Mouse (Mus musculus) forebrain, embryonic 15.5 days (tissue): ENCODE results near the gene Adam21. TPM values are rescaled to one million over a fixed set of nuclear protein-coding genes. Genes with fewer than 3 reads are reported as not detected.

Source experiments
- ATAC-seq: fragments of 200-750 bp; cut with Nextera tagmentation; replicated peaks from 2 replicates; pipeline ENCODE4 v1.8.0; 2017; ENCODE audit warnings: mild to moderate bottlenecking, moderate TSS enrichment, moderate library complexity
- H3K27ac ChIP-seq: fragments of 300-500 bp; sonication (generic); replicated peaks from 2 replicates; pipeline ENCODE4 v1.5.1; 2015; ENCODE audit warnings: mild to moderate bottlenecking, inconsistent platforms
- H3K27me3 ChIP-seq: fragments of 300-500 bp; sonication (generic); 2 replicates; pipeline ENCODE4 v1.6.1; 2015; ENCODE audit warnings: inconsistent platforms
- H3K36me3 ChIP-seq: fragments of 300-500 bp; sonication (generic); 2 replicates; pipeline ENCODE4 v1.6.1; 2015; ENCODE audit warnings: mild to moderate bottlenecking, inconsistent platforms
- H3K4me1 ChIP-seq: fragments of 300-500 bp; sonication (generic); 2 replicates; pipeline ENCODE4 v1.6.1; 2015; ENCODE audit warnings: inconsistent platforms
- H3K4me2 ChIP-seq: fragments of 300-500 bp; sonication (generic); replicated peaks from 2 replicates; pipeline ENCODE4 v1.6.1; 2015; ENCODE audit warnings: mild to moderate bottlenecking, inconsistent platforms
- H3K4me3 ChIP-seq: fragments of 300-500 bp; sonication (generic); 2 replicates; pipeline ENCODE4 v1.5.1; 2015; ENCODE audit warnings: mild to moderate bottlenecking, inconsistent platforms
- H3K9ac ChIP-seq: fragments of 300-500 bp; sonication (generic); replicated peaks from 2 replicates; pipeline ENCODE4 v1.6.1; 2015; ENCODE audit warnings: mild to moderate bottlenecking, inconsistent platforms
- H3K9me3 ChIP-seq: fragments of 300-500 bp; sonication (generic); 2 replicates; pipeline ENCODE4 v1.6.1; 2016; ENCODE audit warnings: inconsistent platforms
- WGBS: fragments of 180-500 bp; shearing (Covaris S2); methylation state at CpG from one replicate; pipeline ENCODE4 v1.1.7; 2015; ENCODE audit warnings: mixed read lengths; 5-methylcytosine and 5-hydroxymethylcytosine counted together
- polyA plus RNA-seq: library from polyadenylated mRNA; unstranded; fragments of >200 nt; fragmentation: Nextera tagmentation; extraction: Ambion mirVana; gene quantifications from 2 replicates; pipeline ENCODE4 v1.2.1, GENCODE M21; 2015

Gene Adam21
- 0.50 and 0.70 TPM in 2 replicates for polyA plus RNA-seq

DNA sequence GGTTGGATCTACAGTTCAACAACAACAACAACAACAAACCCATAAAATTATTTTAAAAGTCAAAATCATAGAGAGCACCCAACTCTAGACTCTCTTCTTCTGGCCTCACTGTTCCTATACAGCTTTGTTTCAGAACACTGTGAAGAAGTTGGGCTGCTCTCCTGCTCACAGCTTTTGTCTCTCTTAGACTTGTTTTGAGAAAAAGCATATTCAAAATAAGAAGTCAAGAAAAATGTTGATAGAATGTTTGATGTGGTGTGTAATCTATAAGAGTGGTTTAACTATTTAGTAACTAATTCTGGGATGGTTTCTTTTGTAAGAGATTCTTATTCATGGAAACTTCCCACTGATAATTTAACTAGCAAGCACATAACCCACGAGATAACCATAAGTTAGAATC, at the start of gene Adam21:
Gene Adam21 (minus strand): TSS at position 101 of the 400 bp plus-strand sequence.
- Histone ChIP-seq H3K9ac (no peak within 1 kb of the TSS), H3K27ac (no peak within 1 kb of the TSS), H3K4me1 (no peaks in the 10 kb centered on the region), H3K4me2 (no peak within 1 kb of the TSS), H3K27me3 (no peaks in the 10 kb centered on the region), H3K36me3 (peaks cover 14% of the 10 kb centered on the region), H3K4me3 (no peak within 1 kb of the TSS), H3K9me3 (no peaks in the 10 kb centered on the region)
- ATAC-seq = no peak
- 86% methylated on average over 1 of the region's 1 CpGs for WGBS

DNA sequence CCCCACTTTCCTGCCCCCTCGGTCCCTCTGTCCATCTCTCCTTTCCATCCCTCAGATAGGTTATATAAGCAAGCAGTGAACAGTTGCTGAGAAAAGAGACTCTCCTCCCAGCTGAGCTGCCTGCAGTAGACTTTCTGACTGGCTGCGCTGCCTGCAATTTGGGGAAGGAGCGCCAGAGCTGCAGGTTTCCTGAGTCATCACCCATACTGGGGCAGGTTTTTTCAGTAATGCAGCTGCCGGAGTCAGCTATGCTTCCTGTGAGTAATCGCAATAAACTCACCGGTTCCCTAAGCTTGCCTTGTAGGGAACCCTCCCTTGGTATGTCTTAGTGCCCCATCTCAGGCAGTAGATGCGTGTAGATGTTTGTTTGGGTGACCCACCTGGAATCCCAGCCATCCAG, 48.7 kb upstream of the Adam21 start:
- Histone ChIP-seq H3K4me1 (no peaks in the 10 kb centered on the region), H3K36me3 (no peaks in the 10 kb centered on the region), H3K9ac (no peak overlapping the region), H3K4me2 (no peak overlapping the region), H3K27me3 (no peaks in the 10 kb centered on the region), H3K4me3 (no peak overlapping the region), H3K9me3 (no peaks in the 10 kb centered on the region), H3K27ac (no peak overlapping the region)
- WGBS = 82% methylated on average over 7 of the region's 7 CpGs
- no peak for ATAC-seq

DNA sequence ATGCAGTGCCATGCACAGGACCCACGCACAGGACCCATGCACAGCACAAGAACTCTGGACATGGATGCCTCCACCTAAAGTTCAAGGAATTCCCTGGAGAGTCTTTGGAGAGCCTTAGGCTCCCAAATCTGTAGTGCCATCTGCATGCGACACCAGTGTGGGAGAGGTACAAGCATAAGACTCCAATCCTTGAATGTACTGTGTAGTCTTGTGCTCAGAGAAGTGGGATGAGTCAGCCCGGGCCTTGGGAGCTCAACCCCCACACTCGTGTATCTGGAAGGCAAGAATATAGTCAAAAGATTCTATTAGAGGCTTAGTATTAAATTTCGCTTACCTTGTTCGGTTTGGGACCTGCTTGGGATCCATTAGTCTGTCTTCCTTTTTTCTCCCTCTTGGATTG, 47.5 kb upstream of the Adam21 start:
- 89% methylated on average over 6 of the region's 6 CpGs for WGBS
- H3K9me3 ChIP-seq = no peaks in the 10 kb centered on the region
- H3K9ac ChIP-seq = no peak overlapping the region
- no peaks in the 10 kb centered on the region for H3K4me1 ChIP-seq
- H3K36me3 ChIP-seq = no peaks in the 10 kb centered on the region
- no peak for ATAC-seq
- no peak overlapping the region for H3K4me3 ChIP-seq
- no peak overlapping the region for H3K4me2 ChIP-seq
- H3K27me3 ChIP-seq = no peaks in the 10 kb centered on the region
- H3K27ac ChIP-seq = no peak overlapping the region

DNA sequence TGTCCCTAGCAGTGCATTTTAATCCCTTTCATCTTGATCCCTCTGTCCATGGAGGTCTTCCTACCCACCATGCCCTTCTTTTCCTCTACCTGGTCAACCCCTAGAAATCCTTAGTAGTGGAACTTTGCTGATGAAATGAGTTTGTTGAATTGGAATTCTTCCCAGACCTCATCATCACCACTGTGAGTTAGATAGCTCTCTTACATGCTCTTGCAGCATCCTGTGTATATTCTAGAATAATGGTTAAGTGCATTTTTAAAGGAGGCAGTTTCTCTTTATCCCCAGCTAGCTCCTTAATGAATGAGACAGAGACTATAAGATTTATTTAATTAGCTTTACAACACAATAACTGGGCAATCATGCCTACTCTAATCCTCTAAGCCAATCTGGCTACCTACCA, 41.2 kb upstream of the Adam21 start:
- no peaks in the 10 kb centered on the region for H3K27me3 ChIP-seq
- no peaks in the 10 kb centered on the region for H3K36me3 ChIP-seq
- no peak for ATAC-seq
- no peaks in the 10 kb centered on the region for H3K4me1 ChIP-seq
- no peak overlapping the region for H3K4me3 ChIP-seq
- H3K4me2 ChIP-seq = no peak overlapping the region
- no peak overlapping the region for H3K27ac ChIP-seq
- H3K9ac ChIP-seq = no peak overlapping the region
- H3K9me3 ChIP-seq = no peaks in the 10 kb centered on the region

DNA sequence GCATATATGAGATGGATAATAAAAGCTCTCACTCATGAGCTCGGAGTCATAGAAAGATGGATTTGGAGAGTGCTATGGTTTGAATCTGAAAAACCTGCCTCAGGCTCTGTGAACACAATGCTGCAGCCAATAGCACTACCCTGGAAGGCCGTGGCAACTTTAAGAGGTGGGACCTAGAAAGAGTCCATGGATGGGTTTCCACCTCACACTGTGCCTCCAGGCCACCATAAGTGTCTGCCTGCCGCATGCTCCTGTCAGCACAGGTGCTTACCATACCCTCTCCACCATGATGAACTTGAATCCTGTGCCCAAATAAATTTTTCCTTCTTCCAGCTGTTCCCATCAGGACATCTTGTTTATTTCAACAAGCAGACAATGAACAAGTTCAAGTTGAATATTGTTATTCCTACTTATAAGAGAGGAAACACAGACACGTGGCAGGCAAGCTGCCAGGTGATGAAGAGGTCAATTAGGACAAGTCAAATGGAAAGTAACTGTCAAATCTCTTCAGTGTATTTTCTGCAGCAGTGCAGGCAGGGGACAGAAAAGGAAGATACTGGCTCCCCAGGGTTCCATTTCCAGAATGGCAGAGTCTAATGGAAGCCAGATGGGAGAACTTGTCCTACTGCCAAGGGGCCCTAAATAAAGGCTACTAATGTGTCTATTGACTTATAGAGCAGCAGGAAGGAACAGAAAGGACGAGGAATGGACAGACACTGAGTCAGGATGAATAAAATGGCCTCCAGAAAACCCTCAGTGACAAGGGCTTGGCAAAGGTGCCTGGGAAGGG, 36.9 kb upstream of the Adam21 start:
- WGBS = 62% methylated on average over 5 of the region's 5 CpGs

DNA sequence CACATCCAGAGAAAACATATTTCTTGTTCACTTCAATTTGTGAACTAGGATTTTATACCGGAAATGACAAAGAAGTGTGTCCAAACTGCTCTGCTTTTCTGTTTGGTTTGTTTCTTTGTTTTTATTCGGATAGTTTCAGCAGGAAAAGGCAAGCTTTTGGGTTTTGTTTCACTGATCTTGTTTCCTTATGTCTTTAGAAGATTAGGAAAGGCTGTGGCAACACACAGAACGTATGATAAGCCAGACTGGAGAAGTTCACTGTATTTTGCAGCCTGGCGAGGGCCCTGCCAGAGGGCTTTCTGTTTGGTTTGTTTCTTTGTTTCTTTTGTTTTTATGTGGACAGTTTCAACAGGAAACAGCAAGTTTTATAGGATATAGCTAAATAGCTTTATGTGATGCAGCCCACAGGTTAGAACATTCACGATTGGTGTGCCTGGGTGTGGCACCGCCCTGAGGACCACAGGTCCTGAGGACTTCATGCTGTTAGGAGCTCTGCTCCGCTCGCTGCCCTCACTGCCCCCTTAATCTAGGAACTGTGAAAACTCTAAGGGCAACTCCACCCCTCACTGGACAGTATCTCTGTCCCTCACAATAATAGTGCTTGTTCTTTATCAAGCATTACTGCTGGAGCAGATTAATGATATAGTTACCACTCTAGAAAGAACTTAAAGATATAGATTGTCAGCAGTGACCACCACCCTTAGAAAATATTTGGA, 28.4 kb upstream of the Adam21 start:
- no peak for ATAC-seq
- no peaks in the 10 kb centered on the region for H3K36me3 ChIP-seq
- no peak overlapping the region for H3K4me3 ChIP-seq
- no peaks in the 10 kb centered on the region; the same call in 1 of the 2 replicates for H3K27me3 ChIP-seq
- H3K27ac ChIP-seq = no peak overlapping the region
- no peak overlapping the region for H3K9ac ChIP-seq
- H3K9me3 ChIP-seq = no peaks in the 10 kb centered on the region
- WGBS = 75% methylated on average over 8 of the region's 8 CpGs
- no peak overlapping the region for H3K4me2 ChIP-seq
- peaks cover 12% of the 10 kb centered on the region for H3K4me1 ChIP-seq

More for the DNA sequence above, 36.9 kb upstream of the Adam21 start:
- H3K36me3 ChIP-seq = no peaks in the 10 kb centered on the region
- H3K27me3 ChIP-seq = no peaks in the 10 kb centered on the region; the same call in 1 of the 2 replicates
- H3K4me3 ChIP-seq = no peak overlapping the region
- no peak overlapping the region for H3K9ac ChIP-seq
- no peaks in the 10 kb centered on the region for H3K4me1 ChIP-seq
- no peak overlapping the region for H3K4me2 ChIP-seq
- no peaks in the 10 kb centered on the region for H3K9me3 ChIP-seq
- no peak for ATAC-seq
- no peak overlapping the region for H3K27ac ChIP-seq

DNA sequence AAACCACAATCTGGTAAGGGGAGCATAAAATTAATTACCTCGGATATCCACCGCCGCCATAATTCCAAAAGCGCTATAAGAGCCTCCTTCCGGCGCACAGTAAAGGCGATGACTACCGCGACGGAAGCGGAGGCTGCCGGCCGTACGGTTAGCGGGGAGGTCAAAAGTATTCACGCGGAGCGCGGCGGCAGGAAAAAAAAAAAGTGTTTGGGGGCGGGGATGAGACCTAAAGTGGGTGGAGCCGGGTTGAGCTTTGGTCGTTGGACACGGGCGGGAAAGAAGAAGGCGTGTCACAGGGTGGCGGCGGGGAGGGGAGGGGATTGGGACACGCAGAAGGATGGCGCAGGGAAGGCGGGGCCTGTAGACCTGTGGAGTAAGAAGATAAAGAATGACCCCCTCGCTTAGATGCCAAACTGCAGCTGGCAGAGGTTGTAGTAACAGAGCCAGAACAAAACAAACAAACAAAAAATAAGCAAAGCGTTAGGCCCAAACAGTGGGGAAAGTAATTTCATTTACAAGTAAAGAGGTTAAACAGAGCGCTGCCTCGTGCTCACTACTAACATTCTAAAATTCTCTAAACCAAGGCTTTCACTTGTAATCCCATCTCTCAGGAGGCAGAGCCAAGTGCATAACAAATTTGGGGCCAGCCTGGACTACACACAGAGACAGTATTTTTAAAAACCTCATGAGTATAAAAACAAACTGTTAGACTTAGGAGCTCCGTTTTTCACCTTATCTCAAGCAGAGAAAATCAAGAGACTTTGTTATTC, 26.8 kb upstream of the Adam21 start, which contains the start of gene Med6:
Gene Med6 (minus strand): TSS at position 107 of the 770 bp plus-strand sequence.
- peak within 1 kb of the TSS; percentile 97 for H3K4me3 ChIP-seq
- 3% methylated on average over 36 of the region's 36 CpGs for WGBS
- H3K4me1 ChIP-seq = peaks cover 12% of the 10 kb centered on the region
- H3K27me3 ChIP-seq = no peaks in the 10 kb centered on the region; the same call in 1 of the 2 replicates
- H3K27ac ChIP-seq = peak within 1 kb of the TSS; percentile 74
- peak within 1 kb of the TSS; percentile 79 for H3K4me2 ChIP-seq
- peaks cover 10% of the 10 kb centered on the region for H3K36me3 ChIP-seq
- peak; percentile 98 for ATAC-seq
- no peaks in the 10 kb centered on the region for H3K9me3 ChIP-seq
- peak within 1 kb of the TSS; percentile 76 for H3K9ac ChIP-seq

DNA sequence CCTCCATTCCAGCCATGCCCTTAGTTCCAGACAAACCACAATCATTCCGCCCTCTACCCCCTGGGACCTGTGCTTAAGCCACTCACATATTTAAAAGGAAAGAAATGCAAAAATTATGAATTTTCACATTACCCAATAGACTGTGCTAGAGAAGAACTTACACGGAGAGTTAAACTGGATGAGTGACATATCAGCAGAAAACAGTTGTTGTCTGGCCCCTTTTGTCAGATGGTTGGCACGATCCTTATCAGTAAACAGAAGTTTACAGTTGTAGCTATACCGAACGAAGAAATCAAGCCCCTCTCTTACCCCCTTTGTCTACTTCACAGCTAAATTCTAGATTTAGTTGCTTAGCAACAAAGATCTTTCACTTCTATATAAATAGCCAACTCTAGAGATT, 343 bp downstream of the Adam21 start:
- no peak for ATAC-seq
- Histone ChIP-seq H3K27ac (no peak overlapping the region), H3K4me1 (no peaks in the 10 kb centered on the region), H3K4me2 (no peak overlapping the region), H3K4me3 (no peak overlapping the region), H3K9me3 (no peaks in the 10 kb centered on the region), H3K36me3 (peaks cover 11% of the 10 kb centered on the region), H3K9ac (no peak overlapping the region), H3K27me3 (no peaks in the 10 kb centered on the region)
- WGBS = 87% methylated on average over 5 of the region's 5 CpGs

DNA sequence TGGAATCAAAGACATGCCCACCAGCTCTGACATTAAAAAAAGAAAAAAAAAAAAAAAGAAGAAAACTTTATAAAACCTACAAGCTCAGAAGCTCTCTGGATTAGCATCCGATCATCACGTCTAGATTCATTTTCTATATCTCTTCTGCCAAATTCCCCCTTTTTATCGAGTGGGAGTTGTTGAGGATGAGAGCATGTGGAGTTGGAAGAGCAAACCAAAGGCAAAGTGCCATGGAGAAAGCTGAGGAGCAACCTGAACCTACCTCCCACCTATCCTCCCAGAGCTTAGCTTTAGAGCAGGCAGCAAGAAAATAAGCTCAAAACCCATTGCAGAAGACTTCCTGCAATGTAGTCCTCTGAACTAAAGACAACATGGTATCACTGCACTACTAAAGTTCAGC, 4.1 kb downstream of the Adam21 start:
- 96% methylated on average over 3 of the region's 3 CpGs for WGBS
- no peaks in the 10 kb centered on the region for H3K9me3 ChIP-seq

DNA sequence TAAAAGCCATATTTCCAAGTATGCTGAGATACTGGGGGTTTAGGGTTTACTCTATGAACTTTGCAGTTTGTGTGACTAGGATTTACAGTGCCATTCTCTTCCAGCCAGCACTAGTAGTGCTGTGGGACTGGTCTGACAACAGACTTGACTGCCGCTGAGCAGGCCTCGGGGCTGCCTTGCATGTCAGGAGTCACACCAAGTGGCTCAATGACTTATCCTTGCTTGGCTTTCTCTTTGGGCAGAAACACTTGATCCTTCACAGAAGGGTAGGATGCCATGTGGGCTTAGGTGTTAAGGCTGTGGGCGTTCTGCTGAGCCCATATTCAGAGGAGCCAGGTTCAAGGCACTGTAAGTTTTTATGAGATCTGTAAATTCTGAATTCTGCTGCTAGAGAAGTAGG, 19.0 kb downstream of the Adam21 start:
- no peaks in the 10 kb centered on the region for H3K9me3 ChIP-seq
- H3K36me3 ChIP-seq = no peaks in the 10 kb centered on the region
- ATAC-seq = no peak
- no peaks in the 10 kb centered on the region for H3K4me1 ChIP-seq
- H3K9ac ChIP-seq = no peak overlapping the region
- no peak overlapping the region for H3K4me3 ChIP-seq
- no peak overlapping the region for H3K27ac ChIP-seq
- no peaks in the 10 kb centered on the region for H3K27me3 ChIP-seq
- no peak overlapping the region for H3K4me2 ChIP-seq
- WGBS = 91% methylated on average over 3 of the region's 3 CpGs

More for the DNA sequence above, 4.1 kb downstream of the Adam21 start:
- Histone ChIP-seq H3K36me3 (no peaks in the 10 kb centered on the region), H3K4me1 (no peaks in the 10 kb centered on the region), H3K27me3 (no peaks in the 10 kb centered on the region), H3K4me3 (no peak overlapping the region), H3K27ac (no peak overlapping the region), H3K9ac (no peak overlapping the region), H3K4me2 (no peak overlapping the region)
- no peak for ATAC-seq

DNA sequence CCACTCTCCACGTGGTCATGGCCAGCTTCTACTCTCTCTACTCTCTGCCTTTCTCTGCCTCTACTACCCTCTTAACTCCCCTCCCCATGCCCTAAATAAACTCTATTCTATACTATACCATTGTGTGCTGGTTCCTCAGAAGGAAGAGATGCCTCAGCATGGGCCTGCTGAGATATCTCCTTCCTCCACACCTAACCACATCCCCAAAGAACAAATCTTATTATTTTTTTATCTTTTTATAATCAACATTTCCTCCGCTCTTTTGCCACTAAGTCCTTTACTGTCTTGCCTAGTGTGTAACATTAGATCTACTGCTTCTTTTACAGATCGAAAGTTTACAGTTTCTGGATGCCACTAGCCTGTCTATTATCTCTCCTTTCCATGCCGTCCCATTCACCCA, 21.1 kb downstream of the Adam21 start:
- Histone ChIP-seq H3K4me2 (no peak overlapping the region), H3K4me3 (no peak overlapping the region), H3K36me3 (no peaks in the 10 kb centered on the region), H3K27me3 (no peaks in the 10 kb centered on the region), H3K4me1 (no peaks in the 10 kb centered on the region), H3K27ac (no peak overlapping the region), H3K9me3 (no peaks in the 10 kb centered on the region), H3K9ac (no peak overlapping the region)
- ATAC-seq = no peak
- 74% methylated on average over 4 of the region's 4 CpGs for WGBS

DNA sequence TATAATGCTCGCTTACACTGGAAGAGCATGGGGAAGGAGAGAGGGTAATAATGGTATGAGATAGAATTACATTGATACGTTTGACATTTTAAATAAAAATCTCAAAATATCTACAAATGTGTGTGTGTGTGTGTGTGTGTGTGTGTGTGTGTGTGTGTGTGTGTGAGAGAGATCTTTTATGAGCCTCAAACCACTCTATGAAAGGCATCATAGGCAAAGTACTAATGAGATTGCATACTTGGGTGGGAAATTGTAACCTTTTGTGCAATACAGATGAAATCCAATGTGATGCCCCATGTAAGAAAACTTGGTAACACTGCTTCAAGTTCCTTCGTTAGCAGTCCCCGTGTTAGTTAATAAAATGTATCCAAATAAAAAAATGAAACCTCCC, 35.2 kb downstream of the Adam21 start:
- Histone ChIP-seq H3K4me1 (peaks cover 15% of the 10 kb centered on the region), H3K36me3 (no peaks in the 10 kb centered on the region), H3K9ac (peak overlapping the region; percentile 88), H3K4me3 (peak overlapping the region; percentile 83), H3K27ac (peak overlapping the region; percentile 71), H3K9me3 (no peaks in the 10 kb centered on the region), H3K4me2 (peak overlapping the region; percentile 66), H3K27me3 (no peaks in the 10 kb centered on the region)
- WGBS = 35% methylated on average over 4 of the region's 4 CpGs
- ATAC-seq = no peak; the same call in 1 of the 2 replicates
